Mouse (Mus musculus): ENCODE data around the gene Usf2.

The Usf2 gene

DNA sequence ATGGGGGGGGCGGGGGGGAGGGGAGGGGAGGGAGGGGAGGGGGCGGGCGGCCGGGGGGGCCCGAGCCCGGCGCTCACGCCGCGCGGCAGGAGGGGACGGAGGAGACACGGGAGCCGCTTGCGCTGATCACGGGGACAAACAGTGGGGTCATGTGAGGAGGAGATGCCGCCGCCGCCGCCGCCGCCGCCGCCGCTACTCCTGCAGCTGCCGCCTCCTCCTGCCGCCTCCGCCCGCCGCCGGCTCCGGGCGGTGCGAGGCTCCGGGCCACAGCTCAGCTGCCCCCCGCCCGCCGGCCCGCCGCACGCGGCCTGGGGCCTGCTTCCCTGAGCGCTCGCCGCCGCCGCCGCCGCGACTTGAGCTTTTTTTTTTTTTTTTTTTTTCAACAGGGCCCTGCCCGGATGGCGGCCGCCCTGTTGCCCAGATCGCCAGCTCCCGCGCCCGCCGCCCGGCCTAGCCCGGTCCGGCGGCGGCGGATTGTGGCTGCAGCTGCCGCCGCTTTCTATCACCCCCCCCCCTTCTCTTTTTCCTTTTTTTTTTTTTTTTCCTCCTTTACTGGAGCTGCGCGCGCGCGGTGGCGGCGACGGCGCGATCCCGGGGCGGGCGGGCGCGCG lies at the start of gene Usf2:
Gene Usf2, minus strand, starts transcription at position 48 of the 611 bp plus-strand sequence.
- ATAC-seq (ENCODE audit: insufficient number of reproducible peaks, low FRiP score, low TSS enrichment), result peak; percentile 45; the same call in 1 of the 2 replicates

- no peak for ATAC-seq (ENCODE audit: insufficient number of reproducible peaks, low FRiP score, low TSS enrichment)
Observed at GRCm38 (mm10) chr7:31002650-31003049, 46.0 kb upstream of the Usf2 start.

GRCm38 (mm10) chr7:31000505-31001020 lies 44.0 kb upstream of the Usf2 start:
- no peak for ATAC-seq (ENCODE audit: insufficient number of reproducible peaks, low FRiP score, low TSS enrichment)

GRCm38 (mm10) chr7:30996491-30996890 lies 39.9 kb upstream of the Usf2 start:
- no peak for ATAC-seq (ENCODE audit: insufficient number of reproducible peaks, low FRiP score, low TSS enrichment)

DNA sequence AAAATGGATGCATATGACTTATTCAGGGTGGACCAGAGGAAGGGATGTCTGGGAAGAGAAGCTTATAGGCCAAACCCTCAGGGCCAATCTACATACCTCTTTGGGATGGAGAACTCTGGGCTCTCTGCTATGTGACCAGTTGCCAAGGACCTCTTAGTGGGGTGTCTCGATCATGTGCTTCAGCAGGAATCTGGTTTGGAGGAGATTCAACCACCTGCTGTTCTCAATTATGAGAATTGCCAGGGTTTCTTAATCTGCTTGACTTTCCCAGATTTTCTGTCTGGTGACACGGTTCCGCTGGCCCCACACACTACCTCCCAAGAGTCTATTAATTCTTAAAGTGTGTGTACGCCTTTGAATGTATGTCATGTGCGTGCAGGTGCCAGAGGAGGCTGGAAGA lies 37.4 kb upstream of the Usf2 start:
- no peak for ATAC-seq (ENCODE audit: insufficient number of reproducible peaks, low FRiP score, low TSS enrichment)

- ATAC-seq (ENCODE audit: insufficient number of reproducible peaks, low FRiP score, low TSS enrichment), result no peak
Observed at GRCm38 (mm10) chr7:30992148-30992547, 35.5 kb upstream of the Usf2 start.

GRCm38 (mm10) chr7:30988519-30989162 lies 32.0 kb upstream of the Usf2 start:
- no peak for ATAC-seq (ENCODE audit: insufficient number of reproducible peaks, low FRiP score, low TSS enrichment)

- ATAC-seq (ENCODE audit: insufficient number of reproducible peaks, low FRiP score, low TSS enrichment), result no peak
Observed at GRCm38 (mm10) chr7:30985357-30985756, 28.8 kb upstream of the Usf2 start.

DNA sequence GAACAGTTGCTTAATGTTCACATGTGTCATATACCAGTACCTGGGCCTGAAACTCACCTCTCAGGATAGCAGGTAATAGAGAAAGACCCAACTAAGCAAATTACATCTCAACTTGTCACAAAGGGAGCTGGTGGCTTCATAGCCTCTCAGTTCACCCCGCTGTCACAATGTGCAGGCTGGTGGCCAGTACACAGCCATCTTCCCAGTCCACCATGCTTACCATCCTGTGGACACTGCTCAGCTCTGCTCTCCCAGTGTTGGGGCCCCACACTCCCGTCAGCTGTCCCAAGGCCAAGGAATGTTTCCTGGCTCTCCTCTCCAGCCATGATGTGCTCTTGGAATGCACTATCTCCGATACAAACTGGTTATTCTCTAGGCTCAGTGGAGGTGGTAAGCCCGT lies 25.1 kb upstream of the Usf2 start:
- no peak for ATAC-seq (ENCODE audit: insufficient number of reproducible peaks, low FRiP score, low TSS enrichment)

GRCm38 (mm10) chr7:30973501-30974289 lies 17.1 kb upstream of the Usf2 start, which contains the start of gene Fam187b:
Fam187b (plus strand) TSS chr7:30973790.
- ATAC-seq (ENCODE audit: insufficient number of reproducible peaks, low FRiP score, low TSS enrichment), result peak; percentile 64

- no peak for ATAC-seq (ENCODE audit: insufficient number of reproducible peaks, low FRiP score, low TSS enrichment)
Observed at GRCm38 (mm10) chr7:30973251-30973500, 16.6 kb upstream of the Usf2 start, which contains the start of gene Lsr. Lsr (minus strand) TSS chr7:30973464.

DNA sequence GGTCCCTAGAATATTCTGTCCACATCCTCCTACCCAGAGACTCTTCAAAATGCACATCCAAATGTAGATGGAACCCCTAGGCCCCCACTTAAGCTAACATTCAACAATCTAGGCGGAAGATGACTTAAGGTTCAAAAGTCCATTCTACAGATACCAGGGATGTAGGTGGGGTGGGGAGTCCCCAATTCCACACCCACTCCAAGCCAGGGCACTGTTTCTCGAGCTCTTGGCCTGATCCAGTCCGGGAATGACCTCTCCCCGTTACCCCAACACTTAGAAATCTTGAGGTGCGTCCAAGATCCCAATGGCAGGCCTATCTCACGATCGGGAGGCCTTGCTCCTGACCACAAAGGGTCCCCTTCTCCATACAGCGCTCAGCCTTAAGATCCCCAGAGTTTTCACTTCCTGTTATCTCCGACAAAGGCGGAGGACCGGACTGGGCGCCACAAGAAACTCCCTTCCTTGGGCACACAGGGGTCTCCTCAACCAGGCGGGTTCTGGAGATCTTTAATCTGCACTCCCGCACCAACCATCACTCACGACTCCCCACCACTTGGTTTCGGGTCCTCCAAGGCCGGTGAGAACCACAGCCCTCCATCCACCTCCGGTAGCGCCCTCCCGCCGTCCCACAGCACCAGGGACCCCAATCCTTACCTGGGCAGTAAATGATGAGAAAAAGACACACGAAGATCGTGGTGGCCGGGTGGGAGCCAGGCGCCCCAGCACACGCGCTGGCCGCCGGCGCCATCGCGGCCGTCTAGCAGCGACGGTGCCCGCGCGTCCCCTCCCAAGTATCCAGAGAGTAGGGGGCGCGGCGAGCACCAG lies 16.0 kb upstream of the Usf2 start:
- ATAC-seq (ENCODE audit: insufficient number of reproducible peaks, low FRiP score, low TSS enrichment), result no peak

DNA sequence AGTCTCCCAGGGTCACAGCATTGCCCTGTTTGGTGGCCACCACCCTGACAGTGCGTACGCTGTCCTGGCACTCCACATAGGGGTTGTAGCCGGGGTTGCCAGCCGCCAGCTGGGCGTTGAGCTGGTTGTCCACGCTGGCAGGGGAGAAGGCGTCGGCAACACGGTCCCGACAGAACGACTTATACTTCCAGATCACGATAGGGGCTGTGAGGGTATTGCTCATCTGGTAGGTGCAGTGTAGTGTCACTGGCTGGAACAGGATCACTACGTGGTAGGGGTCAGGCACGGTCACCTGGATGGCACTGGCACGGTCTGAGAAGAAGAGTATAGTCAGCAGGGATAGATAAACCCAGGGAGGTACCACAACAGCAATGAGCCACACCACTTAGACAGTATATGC lies 15.3 kb upstream of the Usf2 start:
- no peak for ATAC-seq (ENCODE audit: insufficient number of reproducible peaks, low FRiP score, low TSS enrichment)

DNA sequence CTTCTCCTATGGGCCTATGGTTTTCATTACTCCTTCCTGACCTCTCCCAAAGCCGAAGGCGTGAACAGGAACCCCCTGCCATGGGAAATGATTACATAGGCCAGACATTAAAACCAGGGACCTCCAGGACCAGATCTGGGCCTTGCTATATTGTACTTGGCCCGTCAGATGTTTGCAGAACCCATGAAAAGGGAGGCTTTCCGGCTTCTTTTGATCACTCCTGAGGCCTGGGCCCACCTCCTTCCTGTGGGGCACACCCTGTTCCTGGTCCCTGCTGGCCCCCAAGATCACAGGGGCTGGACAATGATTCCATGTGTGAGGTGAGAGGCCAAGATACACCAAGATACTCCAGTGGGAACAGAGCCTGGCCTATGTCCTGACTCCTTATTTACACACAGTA lies 12.6 kb upstream of the Usf2 start:
- no peak for ATAC-seq (ENCODE audit: insufficient number of reproducible peaks, low FRiP score, low TSS enrichment)

- no peak for ATAC-seq (ENCODE audit: insufficient number of reproducible peaks, low FRiP score, low TSS enrichment)
Observed at GRCm38 (mm10) chr7:30968611-30969010, 12.0 kb upstream of the Usf2 start.

GRCm38 (mm10) chr7:30966657-30967056 lies 10.1 kb upstream of the Usf2 start:
- no peak for ATAC-seq (ENCODE audit: insufficient number of reproducible peaks, low FRiP score, low TSS enrichment)

DNA sequence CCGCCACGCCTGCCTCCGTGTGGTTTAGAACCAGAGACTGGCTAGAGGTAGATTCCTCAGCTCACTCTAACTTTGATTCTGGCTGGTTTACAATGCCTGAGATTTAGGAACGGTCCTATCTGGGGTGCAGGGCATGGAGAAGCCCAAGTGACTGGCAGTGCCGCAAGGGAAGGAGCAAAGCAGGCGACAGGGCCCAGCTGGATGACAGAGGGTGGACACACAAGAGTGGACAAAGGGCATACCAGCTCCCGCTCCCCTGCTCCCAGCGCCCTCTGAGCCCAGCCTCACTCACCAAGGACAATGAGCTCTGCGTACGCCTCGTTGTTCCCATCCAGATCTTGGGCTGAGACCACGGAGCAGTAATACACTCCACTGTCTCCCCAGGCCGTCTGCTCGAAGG lies 9.1 kb upstream of the Usf2 start:
- ATAC-seq (ENCODE audit: insufficient number of reproducible peaks, low FRiP score, low TSS enrichment), result no peak

DNA sequence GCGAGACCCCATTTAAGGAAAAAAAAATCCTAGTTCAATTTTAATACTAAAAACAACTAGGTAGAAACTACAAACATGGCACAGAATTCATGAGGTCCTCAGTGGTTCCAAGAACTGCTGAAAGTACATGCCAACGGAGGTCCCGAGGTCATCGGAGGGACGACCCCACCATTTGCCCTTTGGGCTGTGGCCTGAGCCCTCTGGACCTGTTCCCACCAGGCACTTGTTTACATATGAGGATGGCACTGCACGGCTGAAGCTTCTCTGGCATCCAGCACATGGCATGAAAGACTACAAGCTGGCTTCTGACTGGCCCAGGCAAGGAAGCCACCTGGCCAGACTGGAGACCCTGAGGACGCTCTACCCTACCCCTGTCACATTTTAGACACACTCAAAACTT lies 7.8 kb upstream of the Usf2 start:
- ATAC-seq (ENCODE audit: insufficient number of reproducible peaks, low FRiP score, low TSS enrichment), result no peak

DNA sequence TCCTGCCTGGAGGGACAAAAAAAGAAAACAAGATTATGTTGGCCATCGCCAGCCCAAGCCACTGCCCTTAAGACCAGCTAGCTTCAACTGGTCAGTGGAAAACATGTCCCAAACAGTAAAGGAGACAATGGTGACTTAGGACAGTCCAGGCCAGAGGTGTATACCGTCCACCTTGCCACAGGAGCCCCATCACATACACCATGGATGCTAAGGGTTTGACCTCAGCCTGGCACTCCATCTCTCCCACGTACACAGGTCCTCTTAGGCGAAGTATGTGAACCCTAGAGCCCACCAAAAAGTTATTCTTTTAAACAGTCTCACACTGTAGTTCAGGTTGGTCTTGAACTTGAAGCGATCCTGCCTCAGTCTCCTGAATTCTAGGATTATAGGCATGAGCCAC lies 6.3 kb upstream of the Usf2 start:
- ATAC-seq (ENCODE audit: insufficient number of reproducible peaks, low FRiP score, low TSS enrichment), result no peak

DNA sequence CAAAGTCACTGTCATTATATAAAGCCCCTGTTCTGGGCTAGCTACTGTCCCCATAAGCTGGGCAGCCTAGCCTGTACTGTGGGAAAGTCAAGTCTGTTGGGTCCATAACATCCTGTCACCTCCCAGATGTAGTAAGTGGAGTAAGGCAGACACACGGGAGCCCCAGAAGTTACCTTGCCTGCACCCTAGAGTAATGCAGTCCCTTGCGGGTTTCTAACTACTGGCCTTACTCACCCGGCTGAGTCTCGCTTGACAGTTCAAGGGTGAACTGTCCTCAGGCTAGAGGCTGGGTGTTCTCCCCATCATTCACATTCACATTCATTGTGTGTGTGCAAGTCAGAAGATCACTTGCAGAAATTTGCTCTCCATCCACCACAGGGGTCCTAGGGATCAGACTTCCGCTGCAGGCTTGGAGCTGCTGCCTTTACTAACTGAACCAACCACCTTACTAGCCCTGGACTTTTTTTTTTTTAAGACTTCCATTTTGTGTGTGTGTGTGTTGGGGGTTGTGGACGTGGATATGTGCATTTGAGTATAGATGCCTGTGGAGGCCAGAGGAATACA lies 3.3 kb upstream of the Usf2 start:
- ATAC-seq (ENCODE audit: insufficient number of reproducible peaks, low FRiP score, low TSS enrichment), result no peak
